Mouse (Mus musculus) embryo, embryonic 11.5 days (tissue): Measurements from ENCODE around the gene Pex10.
A peak's percentile ranks its signal among the peaks of the same experiment; 100 is the strongest.

ENCODE experiments used
- DNase-seq: peaks from one replicate; pipeline ENCODE4 v3.0.0-alpha.2; 2012; ENCODE audit warnings: low read depth, low spot score

Pex10 gene

DNA sequence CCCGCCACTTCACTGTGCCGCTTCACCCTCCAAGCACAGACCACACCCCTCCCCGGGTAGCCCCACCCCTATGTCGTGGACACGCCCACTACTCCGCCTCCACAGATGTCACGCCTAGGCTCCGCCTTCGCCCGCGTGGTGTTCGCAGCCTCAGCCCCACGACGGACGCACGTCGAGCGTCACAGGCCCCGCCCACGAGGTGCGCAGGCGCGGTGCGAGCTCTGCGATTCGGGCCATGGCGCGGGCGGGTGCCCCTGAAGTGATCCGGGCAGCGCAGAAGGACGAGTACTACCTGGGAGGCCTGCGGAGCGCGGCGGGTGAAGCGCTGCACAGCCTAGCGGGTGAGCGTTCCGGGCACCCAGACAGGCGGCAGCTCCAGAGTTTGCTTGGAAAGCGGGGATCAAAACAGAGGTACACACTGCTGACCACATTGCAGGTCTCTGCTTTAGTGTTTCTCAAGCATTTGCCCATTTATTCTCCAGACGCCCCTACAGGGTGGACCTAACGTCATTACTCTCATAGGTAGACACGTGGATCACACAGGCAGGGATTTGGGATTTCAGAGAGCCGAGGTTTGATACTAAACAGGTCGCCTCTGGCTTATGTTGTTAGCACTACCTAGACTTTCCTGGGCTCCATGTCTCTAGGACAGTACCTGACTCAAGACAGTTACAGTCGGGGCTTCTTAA lies at the start of gene Pex10:
Pex10 (plus strand) TSS at position 183 of the 689 bp plus-strand sequence.
- peak; percentile 97 for DNase-seq

DNA sequence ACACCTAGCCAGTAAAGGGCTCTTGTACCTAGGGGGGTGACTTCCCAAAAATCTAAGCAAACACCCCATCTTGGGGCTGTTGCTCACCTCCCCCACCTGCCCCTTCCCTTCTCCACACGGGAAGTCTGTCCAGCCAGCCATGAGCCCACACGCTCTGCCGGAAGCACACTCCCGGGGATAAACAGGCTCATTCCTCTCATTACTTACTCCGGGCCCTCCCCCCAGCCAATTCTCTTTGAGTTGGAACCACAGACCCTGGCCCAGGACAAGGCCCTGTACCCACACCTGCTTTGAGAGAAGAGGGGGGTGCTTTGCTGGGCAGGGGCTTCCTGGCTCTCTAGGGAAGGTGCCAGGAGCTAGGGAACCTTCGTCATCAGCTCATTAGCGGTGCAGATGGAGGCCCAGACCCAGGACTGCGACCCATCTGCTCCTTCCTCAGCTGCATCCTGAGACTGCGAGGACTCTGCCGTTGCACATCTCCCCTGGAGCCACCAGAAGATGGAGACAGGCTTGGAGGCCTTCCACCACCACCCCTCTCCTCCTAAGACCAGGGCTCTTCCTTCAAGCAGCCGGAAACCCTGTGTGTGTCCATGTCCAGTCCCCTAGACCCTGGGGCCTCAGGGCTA lies 49.5 kb upstream of the Pex10 start:
- DNase-seq, result no peak

DNA sequence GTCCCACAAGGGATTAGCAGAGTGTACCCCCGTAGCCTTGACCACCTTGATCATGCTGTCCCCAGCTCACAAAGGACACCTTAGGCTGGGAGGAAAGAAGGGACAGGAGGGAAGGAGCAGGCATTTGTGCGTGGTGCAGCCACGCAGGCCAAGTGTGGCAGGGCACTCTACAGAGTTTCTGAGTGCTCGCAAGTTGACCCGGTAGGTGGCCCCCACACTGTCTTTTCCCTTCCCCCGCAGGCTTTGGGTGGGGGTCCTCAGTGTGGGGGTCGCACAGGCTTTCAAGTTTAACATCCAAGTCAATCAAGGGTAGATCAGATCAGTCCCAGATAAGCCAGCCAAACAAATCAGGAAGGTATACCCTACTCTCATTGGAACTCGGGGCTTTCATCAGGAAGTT lies 48.8 kb upstream of the Pex10 start:
- DNase-seq, result no peak

DNA sequence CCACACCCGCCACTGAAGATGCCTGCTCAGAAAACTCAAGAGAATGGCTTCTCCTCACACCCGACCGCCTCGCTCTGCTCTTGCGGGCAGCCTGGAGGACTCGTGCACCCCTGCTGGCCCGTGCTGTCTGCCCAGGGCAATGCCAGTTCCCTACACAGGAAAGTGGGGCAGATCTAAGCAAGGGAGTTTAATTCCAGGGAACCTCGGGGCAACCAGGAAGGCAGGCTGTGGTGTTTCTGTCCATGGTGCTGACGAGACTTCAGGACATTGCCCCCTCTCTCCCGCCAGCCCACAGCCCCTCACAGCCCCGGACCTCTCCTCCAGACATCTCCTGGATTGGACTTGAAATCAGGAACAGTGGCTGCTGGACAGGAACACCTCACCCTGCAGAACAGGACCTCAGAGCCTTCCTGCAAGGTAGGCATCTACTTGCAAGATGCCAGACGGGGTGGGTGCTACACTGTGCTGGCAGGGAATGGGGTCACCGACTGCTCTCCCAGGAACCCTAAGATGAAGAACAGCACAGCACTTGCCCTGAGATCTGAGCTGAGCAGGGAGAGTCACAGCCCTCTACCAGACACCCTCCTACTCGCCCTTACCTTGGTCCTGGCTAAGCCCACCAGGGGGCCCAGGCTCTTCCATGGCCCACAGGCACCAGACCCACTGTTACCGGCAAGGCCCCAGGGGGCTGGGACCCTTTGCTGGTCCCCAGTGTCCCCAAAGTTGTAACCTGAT lies 48.0 kb upstream of the Pex10 start:
- DNase-seq, result peak; percentile 67

DNA sequence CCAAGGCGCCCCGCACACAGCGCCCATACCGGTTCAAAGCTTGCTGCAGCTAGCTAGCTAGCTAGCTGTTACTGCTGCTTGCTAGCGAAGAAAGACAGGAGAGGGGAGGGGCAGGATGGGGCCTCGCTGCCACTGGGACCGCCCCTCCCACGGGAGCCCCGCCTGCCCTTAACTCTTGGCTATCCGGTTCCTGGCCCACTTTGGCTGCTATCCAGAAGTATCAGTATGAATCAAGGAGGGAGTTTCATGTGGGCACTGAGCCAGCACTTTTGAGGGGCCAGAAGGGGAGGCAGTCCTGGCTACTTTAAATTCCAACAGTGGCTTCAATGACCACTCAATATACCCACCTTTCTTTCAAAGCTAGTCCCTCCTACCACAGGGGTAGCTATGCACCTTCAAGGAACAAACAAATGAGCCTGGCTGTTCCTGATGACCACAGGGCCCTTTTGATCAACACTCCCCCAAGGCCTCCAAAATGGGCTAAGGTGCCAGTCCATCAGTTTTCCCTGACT lies 47.4 kb upstream of the Pex10 start:
- DNase-seq, result peak; percentile 47

DNA sequence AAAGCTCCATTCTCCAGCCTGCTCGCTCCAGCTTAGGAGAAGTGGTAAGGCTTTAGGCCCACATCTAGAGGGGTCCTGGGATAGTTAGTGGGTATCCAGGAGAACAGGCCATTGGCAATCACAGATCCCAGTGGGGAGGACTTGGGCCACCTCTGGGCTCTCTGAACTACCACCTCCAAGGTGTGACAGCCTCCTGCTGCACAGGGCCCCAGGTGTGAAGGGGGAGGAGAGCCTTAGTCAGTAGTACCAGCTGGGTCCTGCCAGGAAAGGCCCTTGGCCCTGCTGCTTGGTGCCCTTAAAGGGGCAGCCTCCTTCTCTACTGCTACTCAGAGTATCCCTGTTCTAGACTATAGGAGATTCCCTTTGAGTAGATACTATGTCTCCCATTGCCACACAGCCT lies 46.7 kb upstream of the Pex10 start:
- DNase-seq, result no peak

DNA sequence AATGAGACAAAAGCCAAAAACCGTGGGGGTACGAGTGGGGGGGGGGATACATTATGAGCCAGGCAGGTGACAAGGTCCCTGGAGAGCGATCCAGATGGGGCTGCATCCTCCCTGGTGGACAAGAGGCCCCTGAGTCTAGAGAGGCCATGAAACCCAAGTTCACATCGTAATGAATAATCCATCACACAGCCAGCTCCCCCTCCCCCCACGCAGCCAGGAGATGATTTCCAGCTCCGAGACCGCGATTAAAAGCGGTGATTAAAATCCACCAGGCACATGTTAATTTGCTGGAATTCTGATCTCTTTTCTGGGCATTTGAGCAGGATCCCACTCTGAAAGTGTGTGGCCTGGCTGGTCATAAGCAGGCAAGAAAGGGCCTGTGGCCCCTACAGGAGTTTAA lies 46.0 kb upstream of the Pex10 start:
- DNase-seq, result no peak

DNA sequence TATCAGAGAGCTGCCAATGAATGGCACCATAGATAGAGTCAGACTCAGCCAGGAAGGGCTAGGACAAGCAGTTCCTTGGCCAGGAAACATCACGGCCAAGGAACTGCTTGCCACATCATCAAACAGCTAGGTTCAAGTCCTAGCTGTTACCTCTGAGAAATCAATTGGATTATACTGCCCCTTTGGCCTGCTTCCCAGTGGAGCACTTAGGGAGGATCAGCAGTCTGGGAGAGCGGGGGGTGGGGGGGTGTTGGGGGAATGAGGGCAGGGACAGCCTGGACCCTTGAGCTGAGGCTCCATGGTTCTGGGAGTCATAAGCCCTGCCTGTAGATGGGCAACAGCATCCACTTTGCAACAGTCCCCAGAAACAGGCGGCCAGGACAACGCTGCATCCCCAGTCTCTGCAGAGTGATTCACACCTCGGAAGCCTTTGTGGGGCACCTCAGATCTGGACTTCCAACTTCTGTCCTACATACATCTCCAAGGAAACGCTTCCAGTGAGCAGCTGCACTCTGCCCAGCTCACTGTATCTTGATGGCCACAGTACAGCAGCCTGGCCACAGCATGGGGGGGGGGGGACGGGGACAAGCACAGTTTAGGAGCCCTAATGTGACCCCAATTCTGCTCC lies 44.5 kb upstream of the Pex10 start:
- no peak for DNase-seq

DNA sequence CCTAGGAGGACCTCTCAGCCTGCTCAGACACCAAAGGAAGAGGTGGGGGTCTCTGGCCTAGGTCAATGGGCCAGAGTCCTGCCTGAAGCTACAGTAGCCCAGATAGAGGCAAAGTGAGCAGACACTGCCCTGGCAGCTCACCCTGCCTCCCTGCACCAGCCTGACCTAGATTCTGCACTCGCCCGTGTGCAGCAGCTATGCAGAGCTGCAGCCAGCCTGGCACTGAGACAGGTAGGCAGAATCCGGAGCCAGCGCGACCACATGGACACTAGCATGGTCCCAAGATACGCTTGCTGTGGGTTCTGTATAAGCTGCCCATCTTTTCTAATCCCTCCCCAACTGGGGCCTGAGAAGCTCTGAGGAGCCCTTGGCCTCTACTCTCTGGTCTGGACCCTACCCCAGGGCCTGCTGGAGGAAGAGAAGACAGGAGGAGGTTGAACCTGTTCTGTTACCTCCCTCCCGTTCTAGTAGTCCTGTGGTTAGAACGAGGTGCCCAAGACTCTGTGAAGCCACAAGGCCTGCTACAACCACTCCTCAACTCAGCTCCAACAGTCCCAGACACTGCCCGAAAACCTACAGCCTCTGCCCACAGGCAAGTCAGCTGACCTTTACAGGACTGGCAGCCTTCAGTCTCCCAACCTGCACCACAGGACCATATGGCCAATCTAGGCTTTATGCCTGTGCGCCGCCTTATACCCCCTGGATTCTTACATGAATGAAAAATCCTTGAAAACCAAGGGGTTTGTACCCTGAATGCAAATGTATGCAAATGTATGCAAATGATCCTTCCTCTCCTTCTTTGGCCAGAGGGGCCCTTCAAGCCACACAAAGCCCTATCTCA lies 42.4 kb upstream of the Pex10 start:
- DNase-seq, result no peak

DNA sequence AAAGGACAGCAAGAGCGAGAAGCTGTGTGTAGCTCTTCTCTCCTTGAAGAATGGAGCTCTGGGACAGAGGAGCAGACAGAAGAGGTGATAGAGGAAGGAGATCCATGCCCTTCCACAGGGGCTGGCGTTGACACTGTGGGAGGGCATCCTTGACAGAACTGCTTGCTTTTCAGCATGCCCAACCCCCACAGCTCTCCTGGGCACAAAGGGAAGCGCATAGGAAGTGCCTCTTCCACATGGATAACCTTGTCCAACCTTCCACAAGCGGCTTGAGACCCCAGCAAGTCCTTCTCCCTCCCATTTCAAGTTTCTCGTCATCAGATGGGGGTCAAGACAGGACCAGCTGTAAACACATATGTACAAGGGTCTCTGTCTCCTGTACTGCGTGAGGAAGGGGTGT lies 33.7 kb upstream of the Pex10 start:
- DNase-seq, result no peak

DNA sequence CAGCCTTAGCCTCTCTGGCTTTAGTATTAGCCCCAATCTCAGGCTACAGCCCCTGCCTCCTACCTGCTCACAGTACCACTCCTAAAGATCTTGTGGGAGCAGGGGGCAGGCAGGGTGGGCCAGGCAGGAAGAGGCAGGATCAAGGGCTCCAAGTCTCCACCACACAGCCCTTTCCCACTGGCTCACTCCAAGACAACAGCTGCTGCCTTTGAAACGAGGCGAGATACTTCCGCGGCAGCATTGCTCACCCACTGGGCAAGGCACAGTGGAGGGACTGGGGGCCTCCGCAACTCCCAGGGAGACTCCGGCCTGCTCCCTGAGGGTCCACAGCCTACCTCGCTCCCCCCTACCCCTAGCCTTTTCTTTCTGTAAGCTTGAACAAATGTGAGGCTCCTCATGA lies 32.6 kb upstream of the Pex10 start:
- DNase-seq, result no peak

DNA sequence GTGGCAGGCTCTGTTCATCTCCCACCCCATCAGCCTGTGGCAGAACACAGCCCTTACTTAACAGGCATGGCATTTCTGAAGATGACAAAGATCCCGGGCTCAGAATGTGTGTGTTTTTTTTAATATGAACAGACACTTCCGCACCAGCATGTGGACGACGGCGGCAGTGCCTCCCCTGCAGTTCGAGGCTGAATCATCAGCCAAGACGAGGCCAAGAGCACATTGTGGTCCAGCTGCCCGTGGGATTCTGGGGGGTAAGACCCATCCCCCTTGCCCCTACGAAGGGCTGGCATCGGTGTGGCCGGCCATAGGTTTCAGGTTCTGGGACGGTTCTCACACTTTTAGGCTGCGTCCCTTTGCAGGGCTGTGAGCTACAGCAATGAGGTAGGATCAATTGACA lies 32.0 kb upstream of the Pex10 start:
- DNase-seq, result no peak

DNA sequence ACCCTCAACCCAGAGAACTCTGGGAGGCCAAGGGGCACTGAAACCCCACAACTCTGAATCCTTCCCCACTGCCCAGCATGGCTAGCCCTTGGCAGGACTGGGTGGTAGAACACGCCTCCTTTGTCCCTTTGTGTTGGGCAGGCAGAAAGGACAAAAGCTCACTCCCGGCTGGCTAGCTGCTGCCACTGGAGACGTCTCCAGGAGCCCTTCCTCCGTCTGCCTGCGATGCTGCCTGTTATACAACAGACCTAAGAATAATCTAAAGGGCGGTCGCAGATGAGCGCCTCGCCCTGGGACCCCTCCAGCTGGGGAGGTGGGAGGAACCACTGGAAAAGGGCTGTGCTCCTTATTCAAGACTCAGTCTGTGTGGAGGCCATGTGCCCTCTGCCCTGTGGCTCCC lies 26.6 kb upstream of the Pex10 start:
- no peak for DNase-seq

DNA sequence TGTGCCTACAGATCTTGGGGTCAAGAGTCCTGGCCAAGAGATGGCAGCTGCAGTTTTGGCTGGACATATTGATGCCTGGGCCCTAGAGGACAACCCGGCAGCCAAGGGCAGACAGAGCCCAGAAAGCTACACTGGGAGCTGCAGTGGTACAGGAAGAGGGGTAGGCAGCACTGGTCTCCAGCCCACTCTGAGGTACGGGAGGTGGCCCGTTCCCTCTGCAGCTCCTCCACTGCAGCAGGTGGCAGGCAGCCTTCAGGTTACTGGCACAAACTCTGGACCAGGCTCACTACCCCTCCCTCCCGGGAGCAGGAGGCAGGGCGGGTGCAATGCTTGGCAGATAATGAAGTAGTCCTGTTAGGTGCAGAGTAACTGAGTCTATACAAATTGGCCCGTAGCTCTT lies 26.1 kb upstream of the Pex10 start:
- DNase-seq, result no peak

DNA sequence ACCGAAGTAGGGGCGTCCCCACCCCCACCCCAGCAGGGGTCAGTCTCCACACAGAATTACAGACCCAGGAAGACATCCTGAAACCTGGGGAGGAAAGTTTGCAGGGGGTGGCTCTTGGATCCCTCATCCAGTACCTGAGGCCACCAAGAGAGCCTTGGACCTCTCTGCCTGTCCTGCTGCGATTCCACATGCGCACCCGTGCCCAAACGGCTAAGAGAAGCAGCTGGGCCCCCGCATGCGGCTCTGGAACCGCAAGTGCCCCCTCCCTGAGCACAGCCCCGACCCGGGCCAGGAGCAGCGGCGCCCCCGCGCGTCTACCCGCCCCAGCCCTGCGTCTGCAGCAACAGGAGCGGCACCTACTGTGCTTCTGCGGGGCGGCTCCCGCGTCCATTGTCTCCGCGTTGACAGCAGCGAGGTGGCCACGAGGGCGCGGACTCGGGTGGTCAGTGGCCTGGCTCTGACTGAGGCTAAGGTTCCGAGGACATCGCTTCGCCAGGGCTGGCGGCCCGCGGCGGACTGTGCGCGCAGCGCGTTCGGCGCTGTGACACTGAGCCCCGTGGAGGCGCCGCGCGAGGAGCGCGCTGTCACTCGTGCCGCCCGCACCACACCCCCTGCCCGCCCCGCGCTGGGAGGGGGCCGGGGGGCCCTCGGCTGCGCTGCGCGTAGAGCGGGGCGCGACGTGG lies 24.1 kb upstream of the Pex10 start:
- no peak for DNase-seq

DNA sequence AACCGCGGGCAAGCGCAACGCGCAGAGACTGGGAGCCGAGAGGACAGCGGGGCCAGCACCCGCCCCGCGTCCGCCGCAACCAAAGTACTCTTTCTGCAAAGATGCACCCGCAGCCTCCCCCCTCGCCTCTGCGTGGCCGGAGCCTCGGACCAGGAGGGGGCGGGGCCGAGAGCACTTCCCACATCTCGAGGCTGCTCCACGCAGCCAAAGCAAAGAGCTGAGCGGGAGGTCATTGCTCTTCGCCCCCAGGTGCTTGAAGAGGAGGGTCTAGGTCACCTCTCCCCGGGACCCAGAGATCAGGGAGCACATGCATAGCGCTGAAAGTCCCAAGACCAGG lies 23.6 kb upstream of the Pex10 start:
- DNase-seq, result no peak

DNA sequence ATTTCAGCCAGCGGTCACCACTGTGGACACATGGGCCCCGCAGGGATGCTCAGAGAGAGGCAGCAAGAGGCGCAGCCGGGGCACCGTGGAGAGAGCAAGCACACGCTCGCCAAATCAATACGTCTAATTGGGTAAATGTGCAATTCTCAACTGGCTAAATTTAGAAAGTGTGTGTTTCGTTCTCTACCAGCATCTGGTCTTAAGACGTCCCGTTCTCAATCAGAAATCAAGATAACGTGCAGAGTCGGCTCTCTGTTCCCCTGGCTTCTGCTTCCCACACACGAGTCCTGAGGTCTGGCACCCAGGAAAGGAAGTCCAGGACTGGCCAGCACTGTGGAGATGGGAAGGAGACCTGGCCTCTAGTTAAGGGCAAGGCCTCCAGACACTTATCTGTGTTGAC lies 20.2 kb upstream of the Pex10 start:
- no peak for DNase-seq

DNA sequence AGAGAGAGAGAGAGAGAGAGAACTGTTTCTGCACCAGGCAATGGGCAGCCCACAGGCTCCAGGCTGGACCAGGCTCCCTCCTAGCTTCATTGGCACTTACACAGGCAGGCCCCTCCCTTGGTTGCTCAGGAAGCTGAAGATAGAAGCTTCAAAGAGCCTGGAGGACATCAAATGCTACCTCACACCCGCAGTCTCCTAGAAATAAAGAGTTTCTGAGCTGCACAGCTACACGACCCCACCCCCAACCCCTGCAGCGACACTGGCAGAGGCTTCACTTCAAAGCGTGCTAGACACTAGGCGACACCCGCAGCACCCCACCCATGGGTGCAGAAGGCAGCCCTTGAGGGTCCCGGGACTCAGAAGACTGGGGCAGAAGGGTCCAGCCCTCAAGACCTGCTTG lies 16.7 kb upstream of the Pex10 start:
- no peak for DNase-seq

DNA sequence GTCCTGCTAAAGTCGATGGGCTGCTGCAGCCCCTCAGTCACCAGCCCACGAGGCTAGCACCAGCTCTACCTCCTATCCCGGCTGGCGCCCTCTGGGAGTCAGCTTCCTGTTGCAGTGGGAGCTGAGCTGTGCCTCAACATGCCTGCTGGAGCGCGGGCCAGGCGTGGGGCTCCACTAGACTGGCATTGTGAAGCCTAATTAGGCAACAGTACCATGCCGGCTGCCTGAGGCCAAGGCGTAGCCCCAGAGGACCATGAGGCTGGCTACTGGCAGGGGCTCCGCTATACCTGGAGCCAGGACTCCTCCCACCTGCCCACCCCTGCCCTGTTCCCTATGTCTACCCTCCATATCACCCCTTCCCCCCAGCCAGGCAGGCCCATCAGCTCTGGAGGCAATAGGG lies 10.1 kb upstream of the Pex10 start, which contains the start of gene Plch2:
Plch2 (minus strand) TSS at position 61 of the 400 bp plus-strand sequence.
- no peak for DNase-seq

DNA sequence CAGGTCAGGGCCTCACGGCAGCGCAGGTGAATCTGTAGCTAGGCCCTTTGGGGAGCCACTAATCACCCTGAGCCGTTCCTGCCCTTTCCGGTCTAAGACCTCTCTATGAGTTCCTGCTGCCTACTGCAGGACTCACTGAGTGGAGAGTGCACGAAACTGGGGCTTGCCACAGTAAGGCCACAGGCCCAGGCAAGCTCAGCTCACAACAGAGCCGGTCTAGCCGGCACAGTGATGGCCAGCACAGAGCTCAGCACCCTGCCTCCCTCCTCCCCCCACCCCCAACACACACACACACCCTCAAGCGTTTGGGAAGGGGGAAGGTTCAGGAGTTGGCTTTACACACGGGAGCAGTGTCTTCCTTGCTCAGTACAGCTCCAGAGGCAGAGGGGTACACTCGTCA lies 8.5 kb upstream of the Pex10 start:
- no peak for DNase-seq

DNA sequence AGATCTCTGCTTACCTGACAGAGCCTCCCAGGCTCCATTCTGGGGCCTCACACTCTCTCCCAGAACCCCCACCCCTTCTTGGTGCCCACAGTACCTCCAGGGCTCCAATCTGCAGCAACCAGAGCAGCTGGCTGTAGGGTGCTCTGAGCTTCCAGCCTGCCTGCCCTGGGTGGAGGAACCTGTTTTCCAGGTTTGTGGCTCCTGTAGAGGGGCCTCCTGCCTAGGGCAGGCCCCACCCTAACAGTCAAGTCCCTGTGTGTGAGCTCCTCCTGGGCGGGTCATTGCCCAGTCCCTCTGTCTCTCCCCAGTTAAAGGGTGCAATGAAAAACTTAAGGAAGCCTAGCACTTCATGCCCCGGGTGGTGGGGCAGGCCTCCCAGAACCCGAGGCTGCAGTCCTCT lies 2.9 kb upstream of the Pex10 start:
- no peak for DNase-seq
